Mouse (Mus musculus): ENCODE measurements around the gene Ephb1. TPM values are rescaled to one million over a fixed set of nuclear protein-coding genes. Genes with fewer than 3 reads are reported as not detected.

Ephb1 gene
- polyA plus RNA-seq, 1 experiment: 0.02 TPM

- no peaks in the 10 kb centered on the region for H3K36me3 ChIP-seq (ENCODE audit: control insufficient read depth, insufficient read depth)
- no peaks in the 10 kb centered on the region for H3K27me3 ChIP-seq (ENCODE audit: control insufficient read depth, insufficient read depth, insufficient read length)
- no peaks in the 10 kb centered on the region for H3K79me3 ChIP-seq (ENCODE audit: low read depth)
- TF ChIP-seq MYOG (IDR thresholded peaks at IDR 0.05; ENCODE audit: control insufficient read depth, extremely low read depth, insufficient read length) (no peak), MYOD1 (IDR thresholded peaks at IDR 0.05; ENCODE audit: control insufficient read depth, insufficient read length, low read depth) (no peak), CTCF (IDR thresholded peaks at IDR 0.05; ENCODE audit: control insufficient read depth, insufficient read depth, insufficient read length) (no peak), USF1 (IDR thresholded peaks at IDR 0.05; ENCODE audit: low read depth) (no peak), CEBPB (IDR thresholded peaks at IDR 0.05; ENCODE audit: low read depth) (no peak), FOSL1 (IDR thresholded peaks at IDR 0.05; ENCODE audit: insufficient read depth, low read length, poor library complexity, severe bottlenecking) (no peak), MAX (IDR thresholded peaks at IDR 0.05) (no peak)
- no peaks in the 10 kb centered on the region for H3K79me2 ChIP-seq (ENCODE audit: control insufficient read depth, insufficient read depth)
- H3K4me3 ChIP-seq (ENCODE audit: insufficient read depth, poor library complexity, severe bottlenecking): no peak overlapping the region
- H3ac ChIP-seq (ENCODE audit: control insufficient read depth, insufficient read length, low read depth): no peak overlapping the region
Observed at GRCm38 (mm10) chr9:101996183-101996582, 358.3 kb downstream of the Ephb1 start.

GRCm38 (mm10) chr9:101995423-101996156 lies 358.9 kb downstream of the Ephb1 start:
- TF ChIP-seq MYOD1 (IDR thresholded peaks at IDR 0.05; ENCODE audit: control insufficient read depth, insufficient read length, low read depth) (no peak), CTCF (IDR thresholded peaks at IDR 0.05; ENCODE audit: control insufficient read depth, insufficient read depth, insufficient read length) (no peak), USF1 (IDR thresholded peaks at IDR 0.05; ENCODE audit: low read depth) (no peak), MYOG (IDR thresholded peaks at IDR 0.05; ENCODE audit: control insufficient read depth, extremely low read depth, insufficient read length) (no peak), MAX (IDR thresholded peaks at IDR 0.05) (no peak), CEBPB (IDR thresholded peaks at IDR 0.05; ENCODE audit: low read depth) (no peak), FOSL1 (IDR thresholded peaks at IDR 0.05; ENCODE audit: insufficient read depth, low read length, poor library complexity, severe bottlenecking) (no peak)
- Histone ChIP-seq H3K27me3 (ENCODE audit: control insufficient read depth, insufficient read depth, insufficient read length) (no peaks in the 10 kb centered on the region), H3K36me3 (ENCODE audit: control insufficient read depth, insufficient read depth) (no peaks in the 10 kb centered on the region), H3K79me2 (ENCODE audit: control insufficient read depth, insufficient read depth) (no peaks in the 10 kb centered on the region), H3ac (ENCODE audit: control insufficient read depth, insufficient read length, low read depth) (no peak overlapping the region), H3K79me3 (ENCODE audit: low read depth) (no peaks in the 10 kb centered on the region), H3K4me3 (ENCODE audit: insufficient read depth, poor library complexity, severe bottlenecking) (no peak overlapping the region)

DNA sequence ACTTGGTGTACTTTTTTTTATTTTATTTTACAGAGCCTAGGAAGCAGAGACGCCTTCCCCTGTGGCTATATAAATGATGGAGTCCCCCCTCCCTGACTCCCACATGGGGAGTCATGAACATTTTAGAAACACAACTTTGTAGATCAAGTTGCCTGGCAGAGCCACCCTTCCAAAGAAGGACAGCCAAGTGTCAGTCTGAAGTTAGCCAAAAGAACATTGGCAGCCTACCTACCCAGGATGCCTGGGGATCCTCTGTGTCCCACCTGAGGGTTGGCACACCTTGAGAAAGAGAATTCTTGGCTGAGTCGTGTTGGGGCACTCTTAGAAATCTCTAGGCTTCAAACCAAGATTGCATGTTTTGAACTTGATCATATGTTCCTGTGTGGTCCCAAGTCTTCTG lies 360.4 kb downstream of the Ephb1 start:
- Histone ChIP-seq H3ac (ENCODE audit: control insufficient read depth, insufficient read length, low read depth) (no peak overlapping the region), H3K36me3 (ENCODE audit: control insufficient read depth, insufficient read depth) (no peaks in the 10 kb centered on the region), H3K79me2 (ENCODE audit: control insufficient read depth, insufficient read depth) (no peaks in the 10 kb centered on the region), H3K79me3 (ENCODE audit: low read depth) (no peaks in the 10 kb centered on the region), H3K4me3 (ENCODE audit: insufficient read depth, poor library complexity, severe bottlenecking) (no peak overlapping the region), H3K27me3 (ENCODE audit: control insufficient read depth, insufficient read depth, insufficient read length) (no peaks in the 10 kb centered on the region)
- TF ChIP-seq CTCF (IDR thresholded peaks at IDR 0.05; ENCODE audit: control insufficient read depth, insufficient read depth, insufficient read length) (no peak), CEBPB (IDR thresholded peaks at IDR 0.05; ENCODE audit: low read depth) (no peak), MYOG (IDR thresholded peaks at IDR 0.05; ENCODE audit: control insufficient read depth, extremely low read depth, insufficient read length) (no peak), MAX (IDR thresholded peaks at IDR 0.05) (no peak), FOSL1 (IDR thresholded peaks at IDR 0.05; ENCODE audit: insufficient read depth, low read length, poor library complexity, severe bottlenecking) (no peak), MYOD1 (IDR thresholded peaks at IDR 0.05; ENCODE audit: control insufficient read depth, insufficient read length, low read depth) (no peak), USF1 (IDR thresholded peaks at IDR 0.05; ENCODE audit: low read depth) (no peak)

DNA sequence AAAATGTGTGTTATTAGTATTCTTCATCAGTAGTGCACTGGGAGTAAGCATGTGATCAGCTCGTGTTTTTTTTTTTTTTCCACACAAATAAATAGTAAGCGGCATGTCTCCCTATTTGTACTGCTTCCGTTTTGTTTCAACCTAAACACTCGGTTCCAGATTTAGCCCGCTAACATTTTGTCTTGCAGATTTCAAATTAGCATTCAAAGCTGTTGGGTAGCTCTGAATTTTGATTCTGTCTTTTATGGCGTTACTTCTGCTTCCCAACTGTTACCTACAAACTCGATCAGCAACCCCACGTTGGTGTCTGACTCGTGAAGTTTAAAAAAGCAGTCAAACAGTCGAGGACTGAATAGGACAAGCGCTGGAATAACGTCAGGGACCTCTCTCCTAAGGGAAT lies 363.7 kb downstream of the Ephb1 start:
- H3K79me3 ChIP-seq (ENCODE audit: low read depth): no peaks in the 10 kb centered on the region
- TF ChIP-seq CTCF (IDR thresholded peaks at IDR 0.05; ENCODE audit: control insufficient read depth, insufficient read depth, insufficient read length) (no peak), MAX (IDR thresholded peaks at IDR 0.05) (no peak), MYOD1 (IDR thresholded peaks at IDR 0.05; ENCODE audit: control insufficient read depth, insufficient read length, low read depth) (no peak), MYOG (IDR thresholded peaks at IDR 0.05; ENCODE audit: control insufficient read depth, extremely low read depth, insufficient read length) (no peak), USF1 (IDR thresholded peaks at IDR 0.05; ENCODE audit: low read depth) (no peak), FOSL1 (IDR thresholded peaks at IDR 0.05; ENCODE audit: insufficient read depth, low read length, poor library complexity, severe bottlenecking) (no peak), CEBPB (IDR thresholded peaks at IDR 0.05; ENCODE audit: low read depth) (no peak)

DNA sequence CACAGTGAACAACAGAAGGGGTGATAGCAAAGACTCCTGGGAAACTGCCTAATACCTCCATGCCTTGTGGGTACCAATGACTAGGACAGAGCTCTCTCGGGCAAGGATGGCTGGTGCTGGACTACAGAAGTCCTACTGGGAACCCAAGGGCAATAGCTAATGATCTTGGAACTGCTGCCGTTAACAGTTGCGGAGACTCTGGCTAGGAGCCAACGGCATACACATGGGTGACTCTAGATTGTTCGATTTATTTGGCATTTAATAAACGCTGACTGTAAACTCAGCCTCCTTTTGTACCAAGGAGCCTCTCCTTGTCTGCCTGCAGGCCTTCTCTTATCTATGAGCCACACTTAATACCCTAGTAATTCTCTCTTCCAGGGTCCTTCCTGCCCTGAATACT lies 364.5 kb downstream of the Ephb1 start:
- Histone ChIP-seq H3ac (ENCODE audit: control insufficient read depth, insufficient read length, low read depth) (no peak overlapping the region), H3K79me2 (ENCODE audit: control insufficient read depth, insufficient read depth) (no peaks in the 10 kb centered on the region), H3K36me3 (ENCODE audit: control insufficient read depth, insufficient read depth) (no peaks in the 10 kb centered on the region), H3K79me3 (ENCODE audit: low read depth) (no peaks in the 10 kb centered on the region), H3K4me3 (ENCODE audit: insufficient read depth, poor library complexity, severe bottlenecking) (no peak overlapping the region), H3K27me3 (ENCODE audit: control insufficient read depth, insufficient read depth, insufficient read length) (no peaks in the 10 kb centered on the region)
- no peak for TF ChIP-seq MYOD1 (IDR thresholded peaks at IDR 0.05; ENCODE audit: control insufficient read depth, insufficient read length, low read depth)
- TF ChIP-seq FOSL1 (IDR thresholded peaks at IDR 0.05; ENCODE audit: insufficient read depth, low read length, poor library complexity, severe bottlenecking): no peak
- TF ChIP-seq CTCF (IDR thresholded peaks at IDR 0.05; ENCODE audit: control insufficient read depth, insufficient read depth, insufficient read length): no peak
- TF ChIP-seq CEBPB (IDR thresholded peaks at IDR 0.05; ENCODE audit: low read depth): no peak
- no peak for TF ChIP-seq USF1 (IDR thresholded peaks at IDR 0.05; ENCODE audit: low read depth)
- no peak for TF ChIP-seq MAX (IDR thresholded peaks at IDR 0.05)
- no peak for TF ChIP-seq MYOG (IDR thresholded peaks at IDR 0.05; ENCODE audit: control insufficient read depth, extremely low read depth, insufficient read length)

More for the DNA sequence above, 363.7 kb downstream of the Ephb1 start:
- no peaks in the 10 kb centered on the region for H3K27me3 ChIP-seq (ENCODE audit: control insufficient read depth, insufficient read depth, insufficient read length)
- no peaks in the 10 kb centered on the region for H3K36me3 ChIP-seq (ENCODE audit: control insufficient read depth, insufficient read depth)
- no peak overlapping the region for H3K4me3 ChIP-seq (ENCODE audit: insufficient read depth, poor library complexity, severe bottlenecking)
- H3K79me2 ChIP-seq (ENCODE audit: control insufficient read depth, insufficient read depth): no peaks in the 10 kb centered on the region
- no peak overlapping the region for H3ac ChIP-seq (ENCODE audit: control insufficient read depth, insufficient read length, low read depth)
